10 mouse cellular contexts compared by ENCODE assay signal in the genomic region with DNA sequence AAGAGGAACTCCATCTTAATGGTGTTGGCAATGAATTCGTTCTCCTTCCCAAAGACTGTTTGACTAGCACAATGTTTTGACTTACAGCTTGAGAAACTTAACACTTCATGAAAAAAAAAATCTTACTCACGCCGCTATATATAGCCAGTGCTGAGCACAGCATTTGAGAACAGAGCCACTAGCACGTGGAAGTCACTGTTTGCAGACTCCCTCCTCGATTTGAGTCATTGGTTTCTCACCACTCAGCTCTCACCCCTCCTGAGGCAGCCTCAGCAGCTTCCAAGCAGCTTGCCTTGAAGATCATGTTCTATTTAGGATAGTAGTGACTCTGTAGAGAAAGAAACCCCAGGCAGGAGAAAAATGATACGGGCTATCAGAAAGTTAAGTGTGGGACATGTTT.
DNase-seq lines count a peak whose midpoint lies in the region; ATAC-seq and TF ChIP-seq lines count a peak whose summit lies in the region.
"Had no signal": no experiment of that assay in that cellular context is flagged by ENCODE, and none has a peak within 500 bp of the region (broad histone marks: within the 10 kb centered on the region; RNA-seq: fewer than 3 reads in every experiment).

No protein-coding gene starts in this region.

- 14% methylated on average over 6 of the region's 6 CpGs for WGBS in kidney, embryonic 14.5 days
- WGBS in limb, embryonic 14.5 days = 40% methylated on average over 6 of the region's 6 CpGs

- H3K4me1 ChIP-seq in kidney, embryonic 14.5 days (ENCODE audit: control insufficient read depth, insufficient read depth, low read length) = no peaks in the 10 kb centered on the region
- no peaks in the 10 kb centered on the region for H3K4me1 ChIP-seq in limb, embryonic 14.5 days (ENCODE audit: control insufficient read depth, insufficient read depth, low read length)
- H3K4me1 ChIP-seq: embryonic facial prominence, embryonic 13.5 days; limb, embryonic 15.5 days had no signal

- peak; percentile 93 for ATAC-seq in kidney, embryonic 14.5 days (ENCODE audit: low FRiP score, low TSS enrichment)
- ATAC-seq in limb, embryonic 14.5 days (ENCODE audit: low FRiP score, low read depth) = no peak
- ATAC-seq: activated CD4-positive, CD25-positive, alpha-beta regulatory T cell, adult 4 months had no signal

- H3K27ac ChIP-seq in kidney, embryonic 14.5 days (ENCODE audit: low read depth, low read length) = no peak overlapping the region
- no peak overlapping the region for H3K27ac ChIP-seq in limb, embryonic 14.5 days (replicated peaks; ENCODE audit: low read depth, low read length)
- H3K27ac ChIP-seq: embryonic facial prominence, embryonic 13.5 days; limb, embryonic 15.5 days had no signal

- DNase-seq in kidney, adult 8-10 months = no peak
- DNase-seq in brain, adult 2 months (ENCODE audit: low read depth, low spot score) = peak; percentile 96
- DNase-seq in frontal cortex, adult 2 months (ENCODE audit: extremely low spot score in 1 of 2, low spot score in 1 of 2) = peak; percentile 74 to 78
- DNase-seq in limb, embryonic 14.5 days (ENCODE audit: low spot score) = peak; percentile 17
- DNase-seq in spleen, adult 12 weeks (ENCODE audit: low spot score) = no peak
- no peak for DNase-seq in gastrocnemius, postnatal 14 days

- no peak overlapping the region for H3K4me3 ChIP-seq in kidney, embryonic 14.5 days (ENCODE audit: low read length)
- no peak overlapping the region for H3K4me3 ChIP-seq in limb, embryonic 14.5 days (replicated peaks; ENCODE audit: low read length)
- H3K4me3 ChIP-seq: embryonic facial prominence, embryonic 13.5 days; limb, embryonic 15.5 days had no signal

- intact Hi-C loops in gastrocnemius, postnatal 14 days (cut with DNase I; ENCODE audit: low total_unique reads) = no loop called here

- no peak overlapping the region for H3K4me2 ChIP-seq in kidney, embryonic 14.5 days (replicated peaks; ENCODE audit: low read depth, low read length)
- no peak overlapping the region for H3K4me2 ChIP-seq in limb, embryonic 14.5 days (replicated peaks; ENCODE audit: low read depth, low read length, severe bottlenecking)
- H3K4me2 ChIP-seq: embryonic facial prominence, embryonic 13.5 days; limb, embryonic 15.5 days had no signal

- H3K27me3 ChIP-seq in kidney, embryonic 14.5 days (ENCODE audit: control insufficient read depth, insufficient read depth, low read length) = no peaks in the 10 kb centered on the region
- no peaks in the 10 kb centered on the region for H3K27me3 ChIP-seq in limb, embryonic 14.5 days (ENCODE audit: control insufficient read depth, insufficient read depth, low read length)
- H3K27me3 ChIP-seq: embryonic facial prominence, embryonic 13.5 days; limb, embryonic 15.5 days had no signal

- no peaks in the 10 kb centered on the region for H3K36me3 ChIP-seq in kidney, embryonic 14.5 days (ENCODE audit: control insufficient read depth, insufficient read depth, low read length)
- H3K36me3 ChIP-seq in limb, embryonic 14.5 days (ENCODE audit: control insufficient read depth, insufficient read depth, low read length) = no peaks in the 10 kb centered on the region
- H3K36me3 ChIP-seq: embryonic facial prominence, embryonic 13.5 days; limb, embryonic 15.5 days had no signal

- H3K9me3 ChIP-seq in kidney, embryonic 14.5 days (ENCODE audit: control insufficient read depth, low read length) = no peaks in the 10 kb centered on the region
- H3K9me3 ChIP-seq in limb, embryonic 14.5 days (ENCODE audit: control insufficient read depth, low read length) = no peaks in the 10 kb centered on the region
- H3K9me3 ChIP-seq: embryonic facial prominence, embryonic 13.5 days; limb, embryonic 15.5 days had no signal

- H3K9ac ChIP-seq in kidney, embryonic 14.5 days (ENCODE audit: low read depth, low read length) = no peak overlapping the region
- H3K9ac ChIP-seq in limb, embryonic 14.5 days (ENCODE audit: low read depth, low read length, severe bottlenecking) = no peak overlapping the region
- H3K9ac ChIP-seq: embryonic facial prominence, embryonic 13.5 days; limb, embryonic 15.5 days had no signal

- TF ChIP-seq POLR2A in limb, embryonic 14.5 days (IDR thresholded peaks at IDR 0.05; ENCODE audit: borderline replicate concordance, extremely low read depth, insufficient read depth, insufficient read length) = no peak

Comparison
In these comparisons a context has a peak if more than half of its experiments do, and no peak if none do; other contexts are left out.
1. DNase-seq: peak in brain, adult 2 months (single experiment), frontal cortex, adult 2 months (2 of 2) and limb, embryonic 14.5 days (single experiment); none in kidney, adult 8-10 months (0 of 2), spleen, adult 12 weeks (single experiment) and gastrocnemius, postnatal 14 days (single experiment).